Mouse (Mus musculus) megakaryocyte-erythroid progenitor cell, adult 5-6 weeks (primary cell): ENCODE measurements around the gene Dph7. TPM values are rescaled to one million over a fixed set of nuclear protein-coding genes. Genes with fewer than 3 reads are reported as not detected.

Experiments used
- ATAC-seq: replicated peaks from 2 replicates; pipeline ENCODE4 v1.8.0; 2016; ENCODE audit warnings: mild to moderate bottlenecking, inconsistent platforms; ENCODE audit not compliant: severe bottlenecking, poor library complexity, low FRiP score, low TSS enrichment
- total RNA-seq, 2 experiments: library from RNA; stranded (forward) in 1 of 2; stranded (reverse) in 1 of 2; fragments of 200-1000, 215-1000 nt in 1 of 2; fragments of >200 nt in 1 of 2; fragmentation: Nextera tagmentation in 1 of 2; gene quantifications; 2 replicates each; pipeline ENCODE4 v1.2.3; 2014 to 2017

The Dph7 gene
- total RNA-seq (2014; fragmentation: Nextera tagmentation) = 21.0 and 24.9 TPM in 2 replicates
- 16.1 and 29.1 TPM in 2 replicates for total RNA-seq (2017)

DNA sequence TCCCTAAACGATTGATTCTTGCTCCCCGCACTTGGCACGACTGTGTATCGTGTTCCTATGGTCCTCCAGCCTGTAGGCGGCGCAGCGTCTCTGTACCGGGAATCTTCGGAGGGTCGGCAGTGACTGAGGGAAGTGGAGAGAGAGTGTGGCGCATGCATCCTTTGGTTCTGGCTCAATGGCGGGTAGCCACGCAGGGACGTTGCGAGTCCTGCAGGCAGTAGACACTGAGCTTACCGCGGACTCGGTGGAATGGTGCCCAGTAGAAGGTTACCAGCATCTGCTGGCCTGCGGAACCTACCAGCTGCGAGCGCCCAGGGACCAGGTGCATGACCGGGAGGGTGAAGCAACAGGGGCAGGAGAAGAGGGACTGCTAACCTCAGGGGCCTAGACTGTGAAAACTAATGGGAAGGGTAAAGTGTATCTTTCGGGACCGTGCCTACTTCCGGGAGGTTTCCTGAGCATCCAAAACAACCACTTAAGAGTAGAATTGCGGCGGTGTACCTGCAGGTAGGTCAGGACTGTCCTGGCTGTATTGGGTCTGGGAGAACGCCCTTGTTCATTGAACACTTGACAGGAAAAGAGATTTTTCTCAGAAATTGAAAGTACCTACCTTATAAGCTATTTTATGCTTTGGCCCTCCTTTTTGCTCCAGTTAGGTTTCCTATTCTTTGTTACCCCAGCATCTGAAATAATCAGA is at the start of gene Dph7:
Gene Dph7 (plus strand): TSS at position 97 of the 697 bp plus-strand sequence.
- ATAC-seq = peak; percentile 95

DNA sequence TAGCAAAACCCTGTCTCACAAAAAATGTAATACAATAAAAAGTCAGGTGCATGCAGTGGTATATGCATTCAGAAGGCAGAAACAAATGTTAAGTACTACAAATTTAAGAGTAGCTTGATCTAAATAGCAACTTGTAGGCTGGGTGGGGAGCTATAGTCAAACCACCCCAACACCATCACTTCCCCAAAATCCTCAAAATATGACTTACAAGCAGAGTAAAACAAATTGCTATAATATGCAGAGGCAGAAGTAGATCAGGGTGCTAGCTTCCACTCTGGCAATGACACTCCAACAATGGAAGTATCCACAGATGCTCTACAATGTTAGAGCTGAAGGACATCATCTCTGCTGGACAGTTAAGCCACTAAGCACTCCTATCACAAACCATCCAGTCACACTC is 49.6 kb upstream of the Dph7 start:
- ATAC-seq = no peak

DNA sequence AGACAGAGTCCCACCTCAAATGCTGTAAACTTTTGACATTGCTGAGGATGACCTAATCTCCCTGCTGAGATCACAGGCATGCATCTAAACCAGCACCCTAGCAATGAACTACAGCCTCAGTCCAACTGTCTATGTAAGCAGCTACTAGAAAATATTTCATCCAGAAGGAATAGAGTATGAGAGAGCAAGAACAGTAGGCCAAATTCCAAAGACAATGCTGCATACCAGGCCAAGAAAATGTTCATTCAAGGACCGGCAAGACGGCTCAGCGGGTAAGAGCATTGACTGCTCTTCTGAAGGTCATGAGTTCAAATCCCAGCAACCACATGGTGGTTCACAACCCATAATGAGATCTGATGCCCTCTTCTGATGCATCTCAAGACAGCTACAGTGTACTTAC is 47.4 kb upstream of the Dph7 start:
- ATAC-seq = no peak

DNA sequence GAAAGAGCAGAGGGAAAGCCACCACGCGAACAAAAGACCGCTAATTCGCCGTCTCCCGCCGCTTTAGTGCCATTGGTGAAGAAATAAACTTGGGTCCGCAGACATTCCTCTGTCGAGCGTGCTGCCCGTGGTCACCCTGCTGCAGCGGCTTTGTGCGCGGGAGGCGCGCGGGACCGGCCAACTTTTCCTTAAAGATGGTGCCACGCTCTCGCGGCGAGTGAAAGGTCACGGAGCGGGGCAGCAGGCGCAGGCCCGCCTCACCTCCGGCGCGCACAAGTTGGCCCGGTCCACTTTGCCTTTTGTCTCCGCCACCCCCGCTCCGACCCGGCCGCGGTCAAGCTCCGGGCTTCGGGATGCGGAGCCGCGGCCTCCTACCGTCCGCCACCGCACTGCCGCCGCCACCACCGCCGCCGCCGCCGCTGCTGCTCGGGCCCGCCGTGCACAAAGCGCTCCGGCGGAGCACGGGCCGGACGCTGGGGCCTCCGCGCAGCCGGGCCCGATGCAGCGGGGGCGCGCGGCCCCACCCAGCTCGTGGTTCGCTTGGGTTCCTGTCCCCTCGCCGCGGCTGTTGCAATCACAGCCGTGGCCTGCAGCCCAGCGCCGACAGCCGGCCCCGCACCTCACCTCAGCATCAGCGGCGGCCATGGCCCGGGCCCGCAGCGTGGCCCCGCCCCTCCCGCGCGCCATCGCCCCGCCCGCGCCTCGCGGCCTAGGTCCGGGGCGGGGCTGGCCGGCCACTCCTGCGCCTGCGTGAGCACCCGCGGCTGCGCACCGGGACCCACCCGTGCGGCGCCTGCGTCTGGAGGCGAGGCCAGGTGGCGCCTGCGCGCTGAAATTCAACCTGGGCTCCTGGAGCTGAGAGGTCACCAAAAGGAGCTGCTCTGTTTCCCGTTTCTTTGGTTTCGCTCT is 43.0 kb upstream of the Dph7 start, which contains the start of gene Ehmt1:
Gene Ehmt1 (minus strand): TSS at position 685 of the 909 bp plus-strand sequence.
- ATAC-seq = peak; percentile 93

DNA sequence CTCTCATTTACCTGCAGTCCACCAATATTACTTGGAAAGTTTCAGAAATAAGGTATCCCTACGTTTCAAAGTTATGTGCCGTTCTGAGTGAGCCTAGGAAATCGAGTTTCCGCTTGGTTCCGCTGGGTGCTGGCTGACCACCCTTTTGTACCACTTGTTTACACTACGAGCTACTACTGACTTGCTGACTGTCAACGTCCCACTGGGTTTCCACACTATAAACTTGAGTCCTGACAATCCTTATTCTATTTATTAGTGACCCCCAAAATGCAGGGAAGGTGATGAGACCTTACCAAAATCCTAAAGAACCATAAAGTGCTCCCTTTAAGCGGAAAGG is 42.4 kb upstream of the Dph7 start:
- ATAC-seq = peak; percentile 54

DNA sequence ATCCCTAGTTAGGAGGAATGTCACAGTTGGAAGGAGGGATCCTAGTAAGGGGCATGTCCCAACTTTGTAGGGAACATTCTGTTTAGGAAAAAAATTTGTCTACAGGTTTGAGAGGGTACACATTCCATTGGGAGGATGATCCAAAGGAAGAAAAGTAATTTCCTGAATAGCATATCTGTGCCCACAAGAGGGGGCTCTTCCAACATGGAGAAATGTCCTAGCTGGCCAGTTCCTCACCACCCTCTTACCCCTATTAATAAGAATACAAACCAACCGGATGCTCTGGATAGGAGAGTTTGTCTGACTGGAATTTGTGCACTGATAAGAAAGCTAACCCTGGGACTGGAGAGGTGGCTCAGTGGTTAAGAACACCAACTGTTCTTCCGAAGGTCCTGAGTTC is 38.6 kb upstream of the Dph7 start:
- no peak for ATAC-seq

DNA sequence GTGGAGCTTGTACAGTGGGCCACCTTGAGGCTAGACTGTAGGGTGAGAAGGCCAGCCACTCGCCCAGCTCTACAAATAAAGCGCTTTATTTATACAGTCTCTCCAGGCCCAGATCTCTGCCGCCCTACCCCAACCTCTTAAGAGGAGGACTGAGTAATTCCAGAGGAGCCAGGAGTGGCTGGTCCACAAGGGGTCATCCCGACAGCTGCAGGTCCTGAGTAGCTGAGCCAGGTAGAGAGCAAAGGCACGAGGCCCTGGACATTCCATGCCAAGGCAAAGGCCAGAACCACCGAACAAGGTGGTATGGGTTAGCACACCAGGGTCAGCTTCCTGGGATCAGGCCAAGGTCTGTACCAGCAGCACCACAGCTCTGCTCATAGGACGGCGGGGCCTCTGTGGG is 36.9 kb upstream of the Dph7 start:
- ATAC-seq = no peak

DNA sequence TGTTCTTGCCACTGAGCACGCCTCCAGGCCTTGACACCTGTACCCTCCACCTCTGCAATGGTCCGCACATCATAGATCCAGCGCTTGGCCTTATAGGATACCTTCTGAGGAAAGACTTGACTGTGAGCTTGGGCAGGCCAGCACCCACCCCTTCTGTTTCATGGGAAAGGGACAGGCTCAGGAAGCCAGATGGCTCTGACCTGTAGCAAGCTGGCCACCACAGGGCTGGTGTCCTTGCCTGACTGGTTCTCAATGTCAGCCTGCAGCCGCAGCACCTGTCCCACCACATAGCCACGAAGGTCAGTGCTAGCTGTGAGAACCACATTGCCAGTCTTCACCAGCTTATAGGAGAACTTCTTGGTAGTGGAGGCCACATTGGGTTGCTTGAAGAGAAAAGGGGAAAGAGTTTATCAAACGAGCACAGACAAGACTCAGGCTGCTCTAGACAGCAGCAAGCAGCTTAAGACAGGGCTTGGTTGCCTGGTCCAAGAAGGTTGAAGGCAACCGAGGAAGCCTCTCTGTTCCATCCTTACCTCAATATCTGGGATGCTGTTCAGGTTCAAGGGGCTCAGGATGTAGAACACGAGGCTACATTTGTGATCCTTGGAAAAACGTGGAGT is 35.7 kb upstream of the Dph7 start:
- no peak for ATAC-seq

DNA sequence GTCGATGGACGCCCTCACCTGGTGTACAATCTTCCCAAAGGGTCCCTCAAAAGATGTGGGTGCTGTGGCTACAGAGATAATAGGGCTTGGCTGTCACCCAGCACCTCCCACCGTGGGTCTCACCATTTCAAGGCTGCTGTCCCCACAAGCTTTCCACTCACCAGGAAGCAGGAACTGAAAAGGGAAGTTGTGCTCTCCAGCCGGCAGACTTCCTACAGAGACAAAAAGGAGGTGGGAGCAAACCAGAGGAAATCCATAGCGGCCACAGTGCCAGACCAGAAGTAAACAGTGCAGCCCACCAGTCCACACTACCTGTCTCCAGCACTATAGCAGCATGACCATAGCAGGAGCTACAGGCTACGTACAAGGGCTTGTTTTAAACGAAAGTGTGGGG is 35.2 kb upstream of the Dph7 start:
- ATAC-seq = no peak

DNA sequence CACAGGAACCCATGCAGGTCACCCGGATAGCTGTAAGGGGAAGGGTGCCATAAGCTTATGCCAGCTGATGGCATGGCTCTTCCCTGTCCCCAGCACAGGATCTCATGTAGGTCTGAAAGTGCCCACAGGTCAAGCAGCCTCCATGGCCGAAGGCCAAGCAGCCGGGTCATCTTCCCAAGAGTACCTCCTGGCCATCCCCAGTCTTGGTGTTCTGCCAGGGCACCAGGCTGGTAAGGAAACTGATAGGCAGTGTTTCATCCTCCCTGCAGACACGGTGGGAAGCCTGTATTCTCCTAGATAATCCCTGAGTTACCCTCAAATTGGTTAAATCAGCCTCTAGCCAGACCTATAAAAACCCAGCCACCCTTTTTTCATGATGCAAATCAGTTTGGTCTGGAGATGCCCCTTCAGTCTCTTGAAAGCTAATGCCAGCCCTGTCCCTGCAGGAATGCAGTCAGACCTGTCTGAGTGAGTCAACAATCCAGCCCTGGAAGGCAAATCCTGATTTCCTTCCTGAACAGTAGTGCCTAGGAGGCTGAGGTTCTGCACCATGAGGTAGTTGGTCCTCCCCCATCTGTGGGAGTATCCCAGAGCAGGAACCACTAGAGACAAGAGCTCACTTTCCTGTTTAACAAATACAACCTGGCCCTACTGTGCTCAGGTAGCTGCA is 34.3 kb upstream of the Dph7 start:
- ATAC-seq = no peak; the same call in 1 of the 2 replicates

DNA sequence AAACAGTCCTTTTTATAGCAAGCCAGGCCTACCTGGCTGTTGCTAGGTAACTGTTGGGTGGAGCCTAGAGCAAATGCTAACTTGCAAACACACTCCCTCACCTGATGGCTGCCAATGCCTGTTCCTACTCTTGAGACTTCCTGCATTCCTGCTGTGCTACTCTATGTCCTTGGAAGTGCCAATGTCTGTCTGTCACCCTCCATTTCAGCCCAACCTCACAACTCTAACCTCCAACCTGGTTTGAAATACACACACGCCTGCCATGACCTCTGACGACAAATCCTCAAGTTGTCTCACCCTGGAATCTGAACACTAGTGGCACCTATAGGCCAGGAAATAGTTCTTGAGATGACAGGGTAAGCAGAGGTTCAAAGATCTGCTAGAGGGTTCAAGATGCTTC is 33.1 kb upstream of the Dph7 start:
- no peak for ATAC-seq

DNA sequence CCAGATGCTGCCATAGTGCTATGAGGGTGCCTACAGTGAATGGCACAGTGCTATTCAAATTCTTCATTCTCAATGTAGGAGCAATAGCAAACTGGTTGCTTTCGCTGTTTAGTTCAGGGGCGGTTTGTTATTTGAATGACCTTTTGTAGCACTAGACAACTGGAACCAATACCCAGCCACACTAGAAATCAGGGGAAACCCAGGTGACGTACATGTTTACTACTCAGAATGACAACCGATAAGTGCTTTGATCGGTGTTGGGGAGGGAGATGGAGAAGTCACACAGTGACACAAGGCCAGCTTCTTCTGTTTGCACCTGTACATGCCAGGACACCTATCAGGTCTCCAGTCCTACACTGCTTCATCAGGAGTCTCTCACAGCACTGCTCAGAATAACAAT is 32.6 kb upstream of the Dph7 start:
- no peak for ATAC-seq

DNA sequence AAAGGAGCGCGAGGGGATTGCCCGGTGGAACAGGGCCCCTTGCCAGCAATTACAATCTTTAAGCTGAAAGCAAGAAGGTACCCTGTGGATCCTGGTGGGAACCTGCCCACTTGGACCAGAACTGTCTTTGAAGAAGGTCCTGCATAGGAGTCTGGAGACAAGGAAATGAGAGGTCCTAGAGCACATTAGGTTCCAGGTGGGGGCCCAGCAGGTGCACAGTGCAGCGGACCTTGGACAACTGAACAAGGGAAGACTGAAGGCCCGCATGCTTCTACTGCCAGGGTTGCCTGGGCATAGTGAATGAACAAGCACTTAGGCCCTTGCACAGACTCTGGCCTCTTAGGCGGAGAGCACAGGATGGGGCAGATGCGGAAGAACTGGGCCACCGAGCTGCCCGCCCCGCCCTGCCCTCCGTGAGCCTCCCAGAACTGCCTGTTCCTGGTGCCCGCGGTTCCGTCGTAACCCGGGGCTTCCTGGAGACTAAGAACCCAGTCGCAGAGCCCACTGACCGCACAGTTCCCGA is 27.7 kb upstream of the Dph7 start:
- ATAC-seq = peak; percentile 58

DNA sequence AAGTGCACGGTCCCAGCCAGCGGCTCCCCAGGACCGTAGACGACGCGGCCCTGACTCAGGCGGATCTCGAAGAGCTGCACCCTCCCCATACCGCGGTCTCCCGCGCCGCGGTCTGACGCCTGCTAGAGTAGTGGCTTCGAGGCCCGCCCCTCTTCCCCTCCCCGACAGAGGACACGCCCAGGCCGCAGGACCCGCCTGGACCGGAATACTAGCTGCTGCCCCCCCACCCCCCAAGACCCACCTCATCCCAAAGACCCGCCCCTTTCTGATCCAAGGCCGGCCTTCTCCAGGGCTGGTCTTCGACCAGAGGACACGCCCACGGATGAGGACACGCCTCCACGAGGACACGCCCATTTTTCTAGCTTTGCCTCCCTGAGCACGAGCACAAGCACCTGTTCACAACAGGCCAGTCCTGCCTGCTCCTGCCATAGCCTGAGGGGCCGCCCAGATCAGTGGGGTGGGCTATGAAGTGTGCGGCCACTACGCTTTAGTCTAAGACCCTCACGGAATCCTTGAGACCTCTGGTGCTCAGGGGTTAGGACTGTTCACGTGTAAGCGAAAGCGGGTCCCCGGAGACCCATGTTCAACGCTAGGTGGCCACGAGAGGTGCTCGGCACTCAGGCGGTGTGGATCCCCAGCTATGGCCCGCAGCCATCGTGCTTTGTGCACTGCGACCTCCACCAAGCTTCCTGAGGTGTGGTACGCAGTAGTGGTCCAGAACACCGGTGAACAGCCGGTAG is 27.0 kb upstream of the Dph7 start, which contains the start of gene Arrdc1:
Gene Arrdc1 (minus strand): TSS at position 196 of the 740 bp plus-strand sequence.
- ATAC-seq = peak; percentile 89

DNA sequence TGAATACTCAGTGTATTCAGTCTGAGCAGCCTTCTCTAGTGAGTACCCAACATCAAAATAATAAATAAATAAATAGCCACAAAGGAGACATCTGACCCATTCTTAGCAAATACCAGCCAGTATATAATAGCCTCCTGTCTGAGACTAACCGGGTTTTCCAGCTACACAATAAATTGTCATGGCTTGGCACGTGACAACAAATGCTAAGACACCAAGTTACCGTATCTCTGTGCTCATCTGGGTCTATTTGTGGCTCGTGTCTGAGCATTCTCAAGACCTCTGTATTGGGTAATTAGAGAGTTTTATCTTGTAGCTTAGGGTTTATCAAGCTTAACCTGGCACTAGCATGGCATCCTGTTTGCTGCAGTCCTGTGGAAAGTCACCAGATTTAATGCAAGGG is 20.1 kb upstream of the Dph7 start:
- peak; percentile 44 for ATAC-seq

DNA sequence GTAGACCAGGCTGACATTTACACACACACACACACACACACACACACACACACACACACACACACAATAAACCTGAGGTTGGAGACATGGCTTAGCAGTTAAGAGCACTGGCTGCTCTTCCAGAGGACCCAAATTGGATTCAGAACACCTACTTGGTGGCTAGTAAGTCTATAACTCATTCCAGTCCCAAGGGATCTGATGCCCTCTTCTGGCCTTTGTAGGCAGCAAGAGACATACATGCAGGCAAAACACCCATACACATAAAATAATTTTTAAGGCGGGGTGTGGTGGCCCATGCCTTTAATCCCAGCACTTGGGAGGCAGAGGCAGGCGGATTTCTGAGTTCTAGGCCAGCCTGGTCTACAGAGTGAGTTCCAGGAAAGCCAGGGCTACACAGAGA is 17.9 kb upstream of the Dph7 start:
- ATAC-seq = peak; percentile 55

DNA sequence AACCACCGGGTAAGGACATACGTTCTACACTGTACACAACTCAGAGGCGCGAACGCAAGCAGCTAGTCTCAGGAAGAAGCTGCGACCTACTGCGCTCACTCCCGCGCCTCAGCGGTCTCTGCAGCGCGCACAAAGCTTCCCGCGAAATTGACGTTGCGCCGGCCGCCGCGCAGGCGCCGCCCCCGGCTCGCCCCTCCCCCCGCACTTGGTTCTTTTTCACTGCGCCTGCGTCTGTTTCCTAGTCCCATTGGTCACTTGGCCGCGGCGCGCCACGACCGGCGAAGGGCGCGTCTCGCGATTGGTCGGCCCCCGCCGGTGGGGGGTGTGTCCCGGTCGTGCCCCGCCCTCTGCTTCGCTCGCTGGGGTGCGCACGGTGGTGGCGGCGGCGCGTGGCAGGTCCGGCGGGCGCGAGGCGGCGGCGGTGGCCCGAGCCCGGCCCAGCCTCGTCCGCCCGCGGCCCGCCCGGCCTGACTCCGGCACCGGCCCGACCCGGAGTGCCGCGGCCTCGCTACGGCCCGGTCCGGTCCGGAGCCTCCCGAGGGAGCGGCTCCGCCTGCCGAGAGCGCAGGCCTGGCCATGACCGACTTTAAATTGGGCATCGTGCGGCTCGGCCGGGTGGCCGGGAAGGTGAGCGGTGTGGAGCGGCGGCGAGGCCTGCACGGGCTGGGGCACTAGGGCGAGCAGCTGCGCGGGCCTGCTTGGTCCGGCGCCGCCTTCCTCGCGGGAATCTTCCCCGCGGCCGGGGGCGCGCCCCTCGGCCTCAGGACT is 12.6 kb upstream of the Dph7 start, which contains the start of gene Zmynd19:
Gene Zmynd19 (plus strand): TSS at position 372 of the 768 bp plus-strand sequence.
- ATAC-seq = peak; percentile 93

DNA sequence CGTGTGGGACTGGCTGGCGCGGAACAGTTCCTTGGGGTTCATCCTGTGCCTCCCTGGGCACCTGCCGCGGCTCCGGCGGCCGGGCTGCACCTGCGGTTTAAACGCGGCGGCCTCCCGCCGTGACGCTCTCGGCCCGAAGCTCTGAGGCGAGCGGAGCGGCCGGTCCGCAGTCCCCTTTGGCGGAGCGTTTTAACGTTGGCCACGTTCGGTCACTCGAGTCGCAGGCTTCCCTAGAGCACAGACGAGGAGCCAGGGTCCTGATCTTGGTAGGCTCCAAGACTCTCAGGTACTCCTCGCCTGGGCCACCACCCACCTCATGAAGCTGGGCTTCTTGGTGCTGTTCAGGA is 12.0 kb upstream of the Dph7 start:
- ATAC-seq = no peak
